Mouse (Mus musculus): ENCODE results near the gene Pde4dip. TPM values are rescaled to one million over a fixed set of nuclear protein-coding genes. Genes with fewer than 3 reads are reported as not detected.

Pde4dip gene
- polyA plus RNA-seq (2012; rRNA removed): 31.3 and 41.1 TPM in 2 replicates

DNA sequence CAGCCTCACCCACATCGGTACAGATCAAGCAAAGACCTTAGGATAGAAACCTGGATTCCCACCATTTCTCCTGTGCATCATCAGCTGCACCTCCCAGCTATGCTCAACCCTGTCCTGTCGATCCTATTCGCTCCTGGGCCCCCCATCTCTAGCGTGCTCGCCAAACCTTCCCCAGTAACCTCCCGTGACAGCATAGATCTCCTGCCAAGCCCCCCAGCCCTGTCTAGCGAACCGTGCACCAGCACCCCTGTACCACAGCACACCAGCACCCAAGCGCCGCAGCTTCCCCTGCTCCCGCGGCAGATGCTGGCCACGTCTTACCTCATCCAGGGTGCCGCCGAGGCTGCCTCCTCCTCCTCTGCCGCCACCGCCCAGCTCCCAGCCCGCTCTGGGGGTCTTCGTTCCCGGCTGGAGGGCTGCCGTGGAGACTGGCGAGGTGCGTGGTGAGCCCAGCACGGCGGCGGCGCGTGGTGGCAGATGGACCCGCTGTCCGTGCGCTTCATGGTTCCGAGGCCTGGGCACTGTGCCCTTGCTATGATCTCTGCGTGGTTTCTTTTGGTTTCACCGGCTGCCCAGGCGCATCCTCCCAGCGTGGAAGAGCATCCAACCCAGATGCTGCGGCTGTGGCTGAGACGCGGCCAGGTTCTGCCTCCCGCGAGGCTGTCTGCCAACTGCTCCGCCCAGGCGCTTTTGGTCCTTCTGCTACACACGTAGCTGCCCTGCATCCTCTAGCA lies at the start of gene Pde4dip:
Gene Pde4dip (minus strand): TSS at position 540 of the 734 bp plus-strand sequence.
- DNase-seq (ENCODE audit: low spot score): no peak

DNA sequence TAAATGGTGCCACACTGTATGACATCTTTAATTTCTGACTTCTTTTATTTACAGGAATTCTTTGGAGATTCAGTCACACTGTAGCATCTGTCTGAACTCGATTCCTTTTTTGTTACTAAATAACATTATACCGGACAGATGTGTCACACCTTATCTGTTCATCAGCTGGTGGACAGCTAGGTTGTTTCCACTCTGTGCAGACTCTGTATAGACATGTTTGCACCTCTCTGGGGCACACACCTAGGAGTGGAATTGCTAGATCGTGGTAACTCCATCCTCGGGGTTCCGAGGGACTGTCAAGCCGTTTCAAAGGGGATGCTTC lies 49.4 kb upstream of the Pde4dip start:
- no peak for DNase-seq (ENCODE audit: low spot score)

DNA sequence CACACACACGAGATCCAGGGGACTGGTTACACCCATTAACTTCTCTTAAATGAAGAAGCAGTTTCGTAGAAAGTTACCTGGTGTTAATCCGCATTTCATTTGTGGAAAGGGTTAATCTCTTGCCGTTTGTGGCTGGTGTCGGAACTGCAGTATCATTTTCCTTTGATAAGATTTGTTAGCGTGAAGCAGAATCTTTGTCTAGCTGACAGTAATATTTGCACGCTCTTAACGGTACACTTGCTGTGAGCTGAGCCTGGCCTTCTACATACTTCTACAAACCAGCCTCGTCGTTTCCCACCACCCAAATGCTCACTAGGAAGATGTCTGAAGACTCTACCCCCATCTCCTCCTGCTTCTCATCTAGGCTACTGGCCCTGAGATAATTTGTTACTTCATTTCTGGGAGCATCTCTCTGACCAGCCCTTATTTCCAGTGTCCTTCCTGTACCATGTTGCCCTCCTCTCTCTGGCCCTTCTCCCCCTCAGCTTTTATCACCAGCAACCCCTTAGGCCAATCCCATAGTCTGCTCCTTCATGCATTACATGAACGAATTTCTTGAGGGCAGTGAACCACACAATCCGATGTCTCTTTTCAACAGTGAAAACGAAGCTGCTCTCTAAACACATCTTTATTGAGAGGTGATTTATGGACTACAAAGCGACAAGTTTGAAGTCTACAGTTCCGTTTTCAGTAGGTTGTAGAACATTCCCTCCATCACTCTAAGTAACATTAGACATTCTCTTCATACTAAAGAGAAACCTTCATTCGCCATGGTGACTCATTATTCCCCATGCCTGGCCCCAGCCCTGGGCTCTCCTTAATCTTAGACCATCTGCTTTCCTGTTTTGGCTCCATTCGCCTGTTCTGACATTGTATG lies 48.8 kb upstream of the Pde4dip start:
- no peak for DNase-seq (ENCODE audit: low spot score)

DNA sequence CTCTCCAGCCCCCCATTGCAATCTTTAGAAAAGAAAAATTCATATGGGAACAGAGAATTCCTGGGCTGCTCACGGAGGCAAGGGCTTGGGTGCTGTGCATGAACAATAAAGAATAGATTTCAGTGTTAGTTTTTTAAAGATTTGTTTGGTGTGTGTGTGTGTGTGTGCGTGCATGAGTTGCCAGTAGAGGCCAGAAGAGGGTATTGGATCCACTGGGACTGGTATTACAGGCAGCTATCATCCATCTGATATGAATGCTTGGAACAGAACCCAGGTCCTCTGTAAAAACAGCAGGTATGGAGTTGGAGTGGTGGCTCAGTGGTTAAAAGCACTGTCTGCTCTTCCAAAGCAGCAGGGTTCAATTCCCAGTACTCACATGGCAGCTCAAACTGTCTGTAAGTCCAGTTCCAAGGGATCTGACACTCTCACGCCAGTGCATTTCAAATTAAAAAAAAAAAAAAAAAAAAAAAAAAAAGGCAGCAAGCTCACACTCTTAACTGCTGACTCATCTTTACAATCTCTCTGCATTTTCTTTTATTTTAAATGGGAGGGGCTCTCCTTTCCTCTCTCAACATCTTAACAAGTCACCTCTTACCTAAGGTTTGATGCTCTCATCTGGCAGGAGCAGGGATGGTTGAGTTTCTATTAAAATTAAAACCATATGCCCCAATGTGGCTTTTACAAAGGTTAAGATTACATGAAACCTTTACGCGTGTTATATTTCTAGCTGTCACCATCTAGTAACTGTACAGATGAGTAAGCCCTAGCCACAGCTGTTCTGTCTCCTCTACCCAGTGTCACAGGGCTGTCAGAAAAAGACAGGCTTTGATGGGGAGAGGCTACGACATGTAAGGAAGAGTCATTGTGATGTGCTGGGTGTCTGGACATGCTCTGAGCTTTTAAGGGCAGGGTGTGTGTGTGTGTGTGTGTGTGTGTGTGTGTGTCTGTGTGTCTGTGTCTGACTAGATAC lies 46.1 kb upstream of the Pde4dip start:
- no peak for DNase-seq (ENCODE audit: low spot score)

DNA sequence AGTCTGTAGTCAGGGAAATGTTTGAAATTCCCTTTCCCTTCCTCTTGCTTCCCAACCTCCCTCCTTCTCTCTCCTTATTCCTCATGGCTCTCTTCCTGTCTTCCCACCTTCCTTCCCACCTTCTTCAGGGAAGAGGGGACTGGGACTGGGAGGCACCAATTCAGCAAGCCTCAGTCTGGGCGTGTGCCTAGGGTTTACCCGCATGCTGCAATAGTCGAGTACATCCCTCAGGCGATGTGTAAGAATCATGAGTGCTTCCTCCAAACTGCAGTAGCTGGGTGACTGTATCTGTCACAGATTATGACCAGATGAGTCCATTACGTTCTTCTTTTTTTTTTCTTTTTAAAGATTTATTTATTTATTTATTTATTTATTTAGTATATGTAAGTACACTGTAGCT lies 45.3 kb upstream of the Pde4dip start:
- DNase-seq (ENCODE audit: low spot score): no peak

DNA sequence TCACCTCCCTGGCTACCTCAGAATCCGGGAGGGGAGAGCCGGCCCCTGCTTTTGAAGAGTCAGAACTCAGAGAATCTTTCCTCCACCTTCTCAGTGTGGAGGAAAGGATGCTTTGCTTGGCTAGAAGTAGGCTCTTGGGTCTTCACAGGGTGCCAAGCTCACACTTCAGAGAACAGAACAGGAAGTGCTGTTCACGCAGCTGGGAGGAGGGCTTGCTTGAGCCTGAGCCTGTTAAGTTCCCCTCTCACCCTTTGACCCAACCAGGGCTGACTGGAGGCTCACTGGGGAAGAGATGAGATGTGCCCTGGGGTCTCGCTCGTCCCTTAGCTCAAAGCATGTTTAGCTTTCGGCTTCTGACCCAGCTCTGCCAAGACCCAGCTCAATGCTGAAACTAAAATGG lies 44.7 kb upstream of the Pde4dip start:
- DNase-seq (ENCODE audit: low spot score): no peak

DNA sequence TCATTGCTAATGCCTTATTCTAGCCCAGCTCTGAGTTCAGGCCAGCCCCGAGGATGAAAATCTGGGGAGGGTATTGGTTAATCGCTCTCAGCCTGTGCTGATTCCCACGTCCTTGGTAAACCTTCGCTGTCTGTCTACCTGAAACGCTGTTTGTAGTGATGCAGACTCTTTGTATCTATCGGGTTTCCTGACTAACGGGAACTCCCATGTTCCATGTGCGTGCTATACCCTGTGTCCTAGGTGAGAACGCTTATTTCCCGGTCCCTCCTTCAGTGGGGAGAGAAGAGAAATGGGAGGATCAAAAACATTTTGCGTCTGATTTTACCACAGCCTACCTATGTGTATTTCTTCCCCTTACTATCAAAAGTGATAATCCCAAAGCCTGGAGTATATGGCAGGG lies 44.3 kb upstream of the Pde4dip start:
- DNase-seq (ENCODE audit: low spot score): no peak

DNA sequence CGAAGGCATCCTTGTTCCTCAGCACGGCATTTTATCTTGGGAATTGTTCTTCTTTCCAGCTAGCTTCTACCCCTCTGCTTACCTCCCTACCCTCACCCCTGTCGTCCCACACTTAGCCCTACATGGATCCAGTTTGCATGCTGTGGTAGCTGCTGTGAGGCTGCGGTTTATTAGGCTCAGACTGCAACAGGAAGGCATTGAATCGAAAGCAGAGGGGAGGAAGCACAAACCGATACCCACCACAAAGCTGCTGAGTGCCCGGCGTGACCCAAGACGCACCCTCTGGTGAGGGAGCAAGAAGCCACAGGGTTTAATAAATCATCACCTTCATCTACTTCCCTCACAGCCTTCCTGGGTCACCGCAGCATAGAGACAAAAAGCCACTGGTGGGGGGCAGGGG lies 43.6 kb upstream of the Pde4dip start:
- no peak for DNase-seq (ENCODE audit: low spot score)

DNA sequence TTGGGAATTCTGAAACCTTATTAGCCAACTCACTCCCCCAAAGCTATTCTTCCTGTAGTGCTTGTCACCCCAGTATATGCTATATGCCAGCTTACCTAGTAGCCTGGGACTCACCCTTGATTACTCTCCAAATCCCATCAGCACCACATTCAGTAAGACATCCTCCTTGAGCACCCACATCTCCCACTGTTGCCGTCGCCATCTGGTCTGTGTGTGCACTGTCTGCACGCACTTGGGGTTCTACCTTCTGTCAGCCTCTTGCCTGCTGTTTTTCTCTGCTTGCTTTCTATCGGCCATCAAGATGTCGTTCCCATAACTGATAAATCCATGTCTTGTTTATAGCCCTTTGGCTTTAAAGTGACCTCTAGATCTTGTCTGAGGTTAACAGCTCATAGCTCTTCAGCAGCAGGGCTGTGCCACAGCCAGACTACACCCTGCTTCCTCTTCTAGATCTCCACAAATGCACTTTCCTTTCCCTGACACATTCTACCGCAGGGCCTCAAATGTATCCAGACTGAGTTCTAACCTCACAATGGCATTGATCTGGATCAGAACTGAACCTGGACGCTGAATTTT lies 42.9 kb upstream of the Pde4dip start:
- DNase-seq (ENCODE audit: low spot score): no peak

DNA sequence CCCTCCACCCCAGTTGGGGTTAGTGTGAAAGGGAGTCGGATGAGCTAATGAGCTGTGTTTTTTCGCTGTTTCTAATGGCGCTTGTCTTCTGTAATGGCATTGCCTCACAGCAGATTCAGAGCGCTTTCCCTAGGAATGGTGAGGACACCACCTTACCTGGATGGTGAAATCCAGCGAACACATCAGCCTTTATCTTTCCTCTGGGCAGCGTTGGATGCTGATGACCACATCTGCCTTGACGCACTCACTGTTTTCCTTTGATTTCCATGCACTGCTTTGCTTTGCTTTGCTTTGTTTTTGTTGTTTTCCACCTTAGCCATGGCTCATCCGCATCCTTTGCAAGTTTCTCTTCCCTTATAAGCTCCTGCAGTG lies 42.3 kb upstream of the Pde4dip start:
- no peak for DNase-seq (ENCODE audit: low spot score)

DNA sequence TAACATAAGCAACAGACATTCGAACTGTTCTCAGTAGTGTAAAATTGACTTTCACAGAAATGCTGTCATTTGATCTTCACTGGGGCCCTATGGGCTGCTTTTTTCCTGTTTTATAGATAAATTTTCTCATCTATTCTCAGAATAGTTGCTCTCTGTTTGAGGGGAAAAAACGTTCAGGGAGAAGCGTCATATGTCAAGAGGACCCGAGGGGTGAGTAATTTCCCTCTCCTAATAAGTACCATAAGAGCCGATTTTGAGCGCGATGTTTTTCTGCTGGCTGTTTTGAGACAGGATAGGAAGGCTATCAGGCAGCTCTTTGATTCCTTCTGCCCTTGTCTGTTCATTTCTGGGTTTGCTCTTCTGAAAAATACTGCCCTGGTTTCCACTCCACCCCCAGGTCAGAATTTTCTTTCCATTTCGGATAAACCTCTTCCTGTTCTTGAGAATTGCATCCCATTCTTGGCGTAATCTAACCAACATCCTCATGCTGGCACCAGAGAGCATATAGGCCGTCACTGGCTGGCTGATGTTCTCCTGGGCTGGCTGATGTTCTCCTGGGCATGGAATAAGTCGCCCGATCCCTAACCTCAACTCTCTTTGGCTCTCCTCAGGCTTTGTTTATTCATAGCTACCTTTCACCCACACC lies 41.8 kb upstream of the Pde4dip start:
- no peak for DNase-seq (ENCODE audit: low spot score)

DNA sequence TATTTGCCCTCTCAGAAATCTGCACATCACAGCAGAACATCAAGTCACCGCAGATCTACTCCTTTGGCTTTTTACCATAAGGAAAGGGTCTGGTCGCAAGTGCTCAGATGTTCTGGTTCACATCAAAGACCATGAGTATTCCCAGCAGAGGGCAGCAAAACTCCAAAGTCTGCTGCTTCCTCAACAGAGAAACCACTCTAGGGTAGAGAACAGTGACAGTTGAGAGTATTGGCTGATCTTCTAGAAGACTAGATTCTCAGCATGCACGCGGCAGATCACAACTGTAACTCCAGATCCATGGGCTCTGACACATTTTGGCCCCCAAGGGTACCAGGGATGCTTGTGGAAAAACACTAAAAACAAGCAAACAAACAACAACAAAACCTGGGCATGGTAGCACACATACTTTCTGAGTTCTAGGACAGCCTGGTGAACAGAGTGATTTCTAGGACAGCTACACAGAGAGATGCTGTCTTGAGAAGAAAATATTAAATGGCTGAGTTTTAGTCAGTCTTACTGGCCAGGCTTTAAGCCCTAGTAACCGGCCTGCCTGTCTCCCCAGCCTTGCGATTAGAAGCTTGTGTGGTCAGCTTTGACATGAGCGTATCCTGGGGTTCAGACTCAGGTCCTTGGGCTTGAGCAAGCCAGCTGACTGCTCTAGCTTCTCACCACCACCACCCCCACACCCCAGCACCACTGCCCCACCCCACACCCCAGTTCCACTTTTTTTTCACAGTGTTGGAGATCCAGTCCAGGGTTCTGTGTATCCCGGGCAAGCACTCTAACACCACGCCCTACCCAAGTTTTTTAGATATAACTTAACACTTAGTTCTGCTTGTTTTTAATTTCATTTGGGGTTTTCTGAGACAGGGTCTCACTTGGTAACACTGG lies 40.7 kb upstream of the Pde4dip start:
- DNase-seq (ENCODE audit: low spot score): no peak

DNA sequence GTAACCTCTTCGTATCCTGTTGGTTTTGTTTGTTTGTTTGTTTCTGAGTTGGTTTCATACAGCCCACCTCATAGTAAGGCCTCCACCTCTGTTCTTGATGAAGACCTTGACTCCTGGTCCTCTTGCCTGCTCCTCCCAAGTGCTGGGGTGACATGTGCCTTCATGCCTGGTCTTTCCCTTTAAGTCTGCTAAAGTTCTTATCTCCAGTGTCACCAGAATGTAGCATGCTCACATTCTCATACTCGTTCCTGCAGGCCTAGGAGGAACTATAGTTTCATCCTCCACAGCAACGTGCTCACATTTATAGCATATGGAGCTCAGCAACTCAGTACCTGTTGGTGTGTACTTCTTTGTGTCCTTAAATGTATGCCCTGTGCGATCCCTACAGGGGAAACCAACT lies 38.8 kb upstream of the Pde4dip start:
- no peak for DNase-seq (ENCODE audit: low spot score)

DNA sequence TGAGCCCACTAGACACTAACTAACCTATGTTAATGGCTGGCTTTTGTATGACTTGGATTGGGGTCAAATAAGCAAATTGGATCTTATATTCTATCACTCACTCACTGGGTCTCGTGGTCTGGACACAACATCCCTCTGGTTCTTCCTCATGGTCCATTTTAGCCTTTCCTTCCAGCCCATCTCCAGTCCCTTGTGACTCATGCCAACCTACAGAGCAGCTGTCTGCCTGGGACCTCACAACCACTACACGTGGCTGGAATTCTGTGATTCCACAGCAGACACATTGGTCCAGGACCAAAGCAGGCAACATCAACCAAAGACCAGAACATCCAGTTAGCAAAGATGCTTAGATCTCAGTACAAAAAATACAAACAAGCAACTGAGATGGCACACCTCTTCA lies 36.7 kb upstream of the Pde4dip start:
- DNase-seq (ENCODE audit: low spot score): no peak

DNA sequence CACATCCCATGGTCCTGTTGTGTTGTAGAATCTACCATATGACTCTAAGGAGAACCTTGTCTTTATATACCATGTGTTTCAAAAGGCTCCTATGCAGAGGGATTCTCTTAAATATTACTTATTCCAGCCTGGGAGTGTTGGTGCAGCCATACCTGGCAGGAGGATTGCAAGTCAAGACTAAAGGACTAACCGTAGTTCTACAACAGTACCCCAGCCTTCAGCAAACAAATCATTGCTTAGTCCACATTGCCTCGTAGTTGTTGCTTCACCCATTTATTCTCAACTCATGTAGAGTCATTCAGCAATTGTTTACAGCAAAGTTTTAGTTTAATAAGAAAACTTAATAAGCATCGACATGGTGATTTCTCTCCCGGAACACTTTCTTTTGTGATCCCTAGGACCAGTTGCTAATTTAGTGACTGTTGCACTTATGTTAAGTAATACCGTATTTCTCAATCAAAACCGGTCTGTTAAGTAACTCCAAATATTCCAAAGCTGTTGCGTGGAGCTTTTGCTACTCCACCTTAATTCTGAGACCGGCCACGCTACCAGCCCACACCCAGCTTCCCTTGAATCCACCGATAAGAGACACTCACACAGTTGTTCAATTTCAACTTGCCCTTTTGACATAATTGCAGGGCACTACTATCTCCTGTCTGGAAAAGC lies 30.5 kb upstream of the Pde4dip start:
- DNase-seq (ENCODE audit: low spot score): no peak

DNA sequence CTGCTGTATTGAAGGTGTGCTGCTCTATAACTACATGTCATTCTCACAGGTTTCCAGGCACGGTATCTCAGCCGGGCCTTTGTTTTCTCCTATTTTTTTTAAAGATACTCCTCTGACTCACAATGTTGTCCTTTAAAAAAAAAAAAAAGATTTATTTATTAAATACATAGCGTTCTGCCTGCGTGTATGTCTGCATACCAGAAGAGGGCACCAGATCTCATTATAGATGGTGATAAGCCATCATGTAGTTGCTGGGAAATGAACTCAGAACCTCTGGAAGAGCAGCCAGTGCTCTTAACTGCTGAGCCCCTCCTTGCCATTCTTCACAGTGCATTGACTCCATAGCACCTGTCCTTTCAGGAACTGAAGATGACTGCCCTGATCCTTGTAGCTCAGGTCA lies 26.6 kb upstream of the Pde4dip start:
- no peak for DNase-seq (ENCODE audit: low spot score)

DNA sequence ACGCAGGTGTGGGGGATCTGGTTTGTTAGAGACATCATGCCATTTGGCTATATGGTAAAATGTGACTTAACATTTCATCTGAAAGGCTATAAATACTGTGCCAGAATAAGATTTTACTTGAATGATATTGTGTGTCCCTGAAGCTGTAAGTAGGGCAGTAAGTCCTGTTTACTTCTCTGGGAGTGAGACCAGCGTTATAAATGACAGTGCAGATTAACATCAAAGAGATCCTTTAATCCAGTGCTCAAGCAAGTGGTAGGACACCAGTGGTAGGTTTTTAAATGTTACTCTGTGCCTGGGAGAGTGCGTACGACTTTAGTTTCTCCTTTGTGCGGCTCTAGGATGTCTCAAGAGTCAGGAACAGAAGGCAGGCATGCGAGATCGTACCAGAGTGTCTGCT lies 22.6 kb upstream of the Pde4dip start:
- DNase-seq (ENCODE audit: low spot score): no peak

DNA sequence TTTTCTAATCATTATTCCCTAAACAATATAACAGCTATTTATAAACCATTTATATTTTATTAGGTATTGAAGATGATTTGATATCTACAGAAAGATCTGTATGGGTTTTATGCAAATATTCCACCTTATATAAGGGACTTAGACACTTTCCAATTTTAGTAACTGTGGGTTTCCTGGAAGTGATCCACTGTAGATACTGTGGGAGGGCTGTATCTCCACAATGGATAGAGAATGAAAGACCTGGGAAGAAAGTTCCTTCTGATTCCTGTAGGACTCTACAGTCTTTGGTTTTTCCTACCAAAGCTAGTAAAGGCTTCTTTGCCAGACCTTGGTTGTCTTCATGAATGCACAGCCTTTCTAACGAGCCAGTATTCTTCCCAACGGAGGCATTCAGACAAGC lies 21.2 kb upstream of the Pde4dip start:
- DNase-seq (ENCODE audit: low spot score): no peak

DNA sequence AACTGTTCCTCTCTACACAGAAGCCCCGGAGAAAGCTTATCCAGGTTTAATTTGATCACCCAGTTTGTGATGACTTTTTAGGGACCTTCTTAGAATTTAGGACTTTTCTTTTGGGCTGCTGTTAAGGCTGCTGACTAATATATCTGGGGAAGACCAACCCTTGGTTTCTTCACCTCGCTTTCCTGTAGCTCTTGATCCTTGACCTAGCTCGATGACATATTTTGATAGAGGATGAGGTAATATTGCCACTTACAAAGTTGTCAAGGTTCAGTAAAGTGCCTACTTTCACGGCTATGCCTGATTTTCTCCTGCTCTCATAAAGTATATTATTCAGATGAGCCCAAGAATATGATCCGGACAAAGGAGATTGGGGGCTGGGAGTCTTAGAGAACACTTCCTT lies 13.1 kb upstream of the Pde4dip start:
- DNase-seq (ENCODE audit: low spot score): no peak
